Mouse (Mus musculus) heart, postnatal 36 days (tissue): Measurements from ENCODE around the gene Vmn2r45. TPM values are rescaled to one million over a fixed set of nuclear protein-coding genes. Genes with fewer than 3 reads are reported as not detected.
"Not testable (repeated sequence)": the region's sequence is repeated elsewhere in the genome, so short reads cannot be mapped to it uniquely, and the experiment has no call there.

Source experiments
- DNase-seq, 2 experiments: peaks; one replicate each; pipeline ENCODE4 v3.0.0; 2021 to 2022
- intact Hi-C: fragments of 180-260 bp; cut with DNase I; formaldehyde crosslinking; loops from one replicate; pipeline ENCODE4 v1.15.1; 2025
- total RNA-seq, 2 experiments: library from RNA; stranded (reverse); gene quantifications; 2 replicates each; pipeline ENCODE4 v1.2.3; 2021

Vmn2r45 gene
- not detected for total RNA-seq

DNA sequence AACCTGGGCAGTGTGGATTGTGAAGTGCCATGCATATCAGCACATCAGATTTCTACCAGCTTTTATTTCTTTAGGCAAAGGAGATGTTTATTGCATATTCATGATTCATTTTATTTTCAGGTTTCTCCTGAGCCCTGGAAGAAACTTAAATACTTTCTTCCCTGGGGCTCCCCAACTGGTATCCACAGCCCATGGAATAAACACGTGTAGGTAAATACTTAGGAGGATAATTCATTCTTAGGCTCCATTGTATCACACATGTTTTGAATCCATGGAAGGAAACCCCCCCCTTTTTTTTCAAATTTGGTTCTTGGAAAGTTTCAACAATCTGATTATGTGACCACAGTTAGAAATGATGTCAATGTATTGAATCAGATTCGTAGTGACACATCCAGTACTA lies at the start of gene Vmn2r45:
TSS of gene Vmn2r45 (minus strand) at position 101 of the 400 bp plus-strand sequence.
- intact Hi-C loops, DNase-seq: not testable (repeated sequence)

Other genes with a start within 250 kb of the Vmn2r45 start
- not detected for gene Vmn2r43, start 228.5 kb downstream of the Vmn2r45 start, total RNA-seq
- gene Vmn2r44, start 105.7 kb downstream of the Vmn2r45 start, total RNA-seq: not detected